Mouse (Mus musculus) embryonic facial prominence, embryonic 11.5 days (tissue): ENCODE measurements around the gene Sept5. TPM values are rescaled to one million over a fixed set of nuclear protein-coding genes. Genes with fewer than 3 reads are reported as not detected.

ENCODE experiments used
- ATAC-seq: fragments of 200-750 bp; cut with Nextera tagmentation; replicated peaks from 2 replicates; pipeline ENCODE4 v1.8.0; 2017; ENCODE audit warnings: low read depth; ENCODE audit not compliant: insufficient number of reproducible peaks, low FRiP score, low TSS enrichment
- DNase-seq: peaks from one replicate; pipeline ENCODE4 v3.0.0-alpha.2; 2015; ENCODE audit warnings: low spot score
- H3K27ac ChIP-seq: fragments of 300-500 bp; sonication (generic); replicated peaks from 2 replicates; pipeline ENCODE4 v1.5.1; 2014; ENCODE audit warnings: mild to moderate bottlenecking, low read depth, low read length, control low read depth
- H3K27me3 ChIP-seq: fragments of 300-500 bp; sonication (generic); 2 replicates; pipeline ENCODE4 v1.6.1; 2014; ENCODE audit warnings: mild to moderate bottlenecking, low read length, moderate library complexity, mixed read lengths; ENCODE audit not compliant: control insufficient read depth, insufficient read depth
- H3K36me3 ChIP-seq: fragments of 300-500 bp; sonication (generic); replicated peaks from 2 replicates; pipeline ENCODE4 v1.6.1; 2014; ENCODE audit warnings: low read depth, mild to moderate bottlenecking, low read length, moderate library complexity, mixed read lengths; ENCODE audit not compliant: control insufficient read depth, insufficient read depth
- H3K4me1 ChIP-seq: fragments of 300-500 bp; sonication (generic); 2 replicates; pipeline ENCODE4 v1.6.1; 2014; ENCODE audit warnings: low read length, mixed read lengths; ENCODE audit not compliant: control insufficient read depth, insufficient read depth
- H3K4me2 ChIP-seq: fragments of 300-500 bp; sonication (generic); 2 replicates; pipeline ENCODE4 v1.6.1; 2014; ENCODE audit warnings: low read depth, mild to moderate bottlenecking, control low read depth, low read length, moderate library complexity
- H3K4me3 ChIP-seq: fragments of 300-500 bp; sonication (generic); 2 replicates; pipeline ENCODE4 v1.5.1; 2014; ENCODE audit warnings: low read depth, low read length, control low read depth
- H3K9ac ChIP-seq: fragments of 300-500 bp; sonication (generic); replicated peaks from 2 replicates; pipeline ENCODE4 v1.6.1; 2014; ENCODE audit warnings: mild to moderate bottlenecking, control low read depth, low read length
- H3K9me3 ChIP-seq: fragments of 300-500 bp; sonication (generic); replicated peaks from 2 replicates; pipeline ENCODE4 v1.6.1; 2016; ENCODE audit warnings: mild to moderate bottlenecking, low read length, inconsistent platforms, mixed read lengths; ENCODE audit not compliant: control insufficient read depth
- WGBS: fragments of 180-500 bp; shearing (Covaris S2); extraction: QIAGEN DNeasy Blood & Tissue Kit; methylation state at CpG from one replicate; pipeline ENCODE4 v1.1.7; 2014; 5-methylcytosine and 5-hydroxymethylcytosine counted together
- polyA plus RNA-seq: library from polyadenylated mRNA; unstranded; fragments of >200 nt; fragmentation: Nextera tagmentation; extraction: Ambion mirVana; gene quantifications from 2 replicates; pipeline ENCODE4 v1.2.1, GENCODE M21; 2014

The Sept5 gene
- polyA plus RNA-seq, 1 experiment from 2014 or later = 33.7 TPM

GRCm38 (mm10) chr16:18623751-18624540 is 5.8 kb downstream of the Sept5 start:
- H3K36me3 ChIP-seq = peaks cover 4% of the 10 kb centered on the region
- peaks cover 14% of the 10 kb centered on the region for H3K4me1 ChIP-seq
- ATAC-seq (no peak), DNase-seq (no peak)
- no peak overlapping the region for H3K27ac ChIP-seq
- no peak overlapping the region for H3K9ac ChIP-seq
- 26% methylated on average over 15 of the region's 15 CpGs for whole genome bisulfite sequencing
- H3K27me3 ChIP-seq = peaks cover 73% of the 10 kb centered on the region
- no peak overlapping the region for H3K4me3 ChIP-seq
- no peaks in the 10 kb centered on the region for H3K9me3 ChIP-seq
- no peak overlapping the region for H3K4me2 ChIP-seq

- no peak for DNase-seq
- Histone ChIP-seq H3K27ac (no peak overlapping the region), H3K27me3 (peaks cover 82% of the 10 kb centered on the region), H3K4me2 (no peak overlapping the region), H3K9ac (no peak overlapping the region), H3K4me3 (no peak overlapping the region), H3K4me1 (peaks cover 12% of the 10 kb centered on the region), H3K9me3 (no peaks in the 10 kb centered on the region), H3K36me3 (peaks cover 4% of the 10 kb centered on the region)
- WGBS = 28% methylated on average over 29 of the region's 29 CpGs
- ATAC-seq = no peak
Observed at GRCm38 (mm10) chr16:18622916-18623750, 6.6 kb downstream of the Sept5 start.

- H3K27ac ChIP-seq = no peak within 1 kb of the TSS
- WGBS = 6% methylated on average over 17 of the region's 17 CpGs
- DNase-seq (no peak), ATAC-seq (no peak)
- H3K27me3 ChIP-seq = peaks cover 82% of the 10 kb centered on the region
- peaks cover 4% of the 10 kb centered on the region for H3K36me3 ChIP-seq
- H3K4me2 ChIP-seq = peak within 1 kb of the TSS; percentile 96
- H3K9ac ChIP-seq = no peak within 1 kb of the TSS
- H3K4me1 ChIP-seq = peaks cover 12% of the 10 kb centered on the region
- H3K4me3 ChIP-seq = peak within 1 kb of the TSS; percentile 48
- H3K9me3 ChIP-seq = no peaks in the 10 kb centered on the region
Observed at GRCm38 (mm10) chr16:18622019-18622418, 7.7 kb downstream of the Sept5 start, which contains the start of gene Gp1bb. Gene Gp1bb, minus strand, starts transcription at chr16:18622403.

GRCm38 (mm10) chr16:18621362-18622001 is 8.3 kb downstream of the Sept5 start:
- H3K9ac ChIP-seq = no peak overlapping the region
- no peak overlapping the region for H3K27ac ChIP-seq
- peaks cover 86% of the 10 kb centered on the region for H3K27me3 ChIP-seq
- H3K36me3 ChIP-seq = peaks cover 4% of the 10 kb centered on the region
- H3K4me3 ChIP-seq = peak overlapping the region; percentile 48
- H3K4me2 ChIP-seq = peak overlapping the region; percentile 96
- WGBS = 3% methylated on average over 38 of the region's 38 CpGs
- peaks cover 12% of the 10 kb centered on the region for H3K4me1 ChIP-seq
- DNase-seq = no peak
- no peak for ATAC-seq
- no peaks in the 10 kb centered on the region for H3K9me3 ChIP-seq

GRCm38 (mm10) chr16:18620601-18621361 is 9.0 kb downstream of the Sept5 start:
- DNase-seq (peak; percentile 61), ATAC-seq (no peak)
- Histone ChIP-seq H3K4me3 (peak overlapping the region; percentile 48), H3K4me2 (peak overlapping the region; percentile 96), H3K27ac (no peak overlapping the region), H3K9ac (peak overlapping the region; percentile 32), H3K27me3 (peaks cover 84% of the 10 kb centered on the region), H3K9me3 (no peaks in the 10 kb centered on the region), H3K4me1 (peaks cover 8% of the 10 kb centered on the region), H3K36me3 (peaks cover 4% of the 10 kb centered on the region)
- WGBS = 1% methylated on average over 69 of the region's 74 CpGs

GRCm38 (mm10) chr16:18620201-18620600 is 9.6 kb downstream of the Sept5 start:
- Histone ChIP-seq H3K4me2 (peak overlapping the region; percentile 96; the same call in 1 of the 2 replicates), H3K9me3 (no peaks in the 10 kb centered on the region), H3K27ac (no peak overlapping the region), H3K36me3 (peaks cover 4% of the 10 kb centered on the region), H3K4me3 (peak overlapping the region; percentile 48; the same call in 1 of the 2 replicates), H3K4me1 (peaks cover 7% of the 10 kb centered on the region), H3K27me3 (peaks cover 78% of the 10 kb centered on the region), H3K9ac (no peak overlapping the region)
- DNase-seq (no peak), ATAC-seq (no peak)
- WGBS = 14% methylated on average over 6 of the region's 6 CpGs

GRCm38 (mm10) chr16:18619110-18619509 is 10.6 kb downstream of the Sept5 start:
- Histone ChIP-seq H3K4me1 (peaks cover 7% of the 10 kb centered on the region), H3K27ac (no peak overlapping the region), H3K4me2 (no peak overlapping the region), H3K36me3 (peaks cover 4% of the 10 kb centered on the region), H3K9ac (no peak overlapping the region), H3K9me3 (no peaks in the 10 kb centered on the region), H3K4me3 (no peak overlapping the region), H3K27me3 (peaks cover 67% of the 10 kb centered on the region)
- 49% methylated on average over 4 of the region's 4 CpGs for WGBS
- no peak for ATAC-seq
- no peak for DNase-seq
